Mouse (Mus musculus): ENCODE measurements around the gene Cmtr1. TPM values are rescaled to one million over a fixed set of nuclear protein-coding genes. Genes with fewer than 3 reads are reported as not detected.
A peak's percentile ranks its signal among the peaks of the same experiment; 100 is the strongest.

Cmtr1 gene
- total RNA-seq, 2 experiments from 2014 or later, result 86.8 to 96.7 TPM

DNA sequence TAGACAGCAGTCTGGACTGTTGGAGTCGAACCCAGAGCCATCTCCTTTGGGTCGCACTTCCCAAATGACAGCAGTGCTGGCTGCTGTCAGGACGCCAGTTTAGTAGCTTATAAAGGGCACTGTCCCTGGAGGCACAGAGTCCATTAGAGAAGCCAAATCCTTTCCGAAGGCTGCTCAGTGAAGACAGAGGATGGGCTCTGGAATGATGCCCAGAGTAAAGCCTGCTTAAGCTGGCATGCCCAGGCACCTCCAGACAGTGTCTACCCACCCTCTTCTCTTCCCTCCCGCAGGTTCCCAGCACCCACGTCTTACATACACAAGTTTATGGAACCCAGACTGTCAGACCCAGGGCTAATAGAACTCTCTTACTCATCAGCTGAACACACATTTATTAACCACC, 64.2 kb downstream of the Cmtr1 start:
- intact Hi-C loops (cut with DNase I), result no loop called here
- peak in 1 of 2 experiments; percentile 65 for DNase-seq (ENCODE audit: low spot score in 2 of 2)

DNA sequence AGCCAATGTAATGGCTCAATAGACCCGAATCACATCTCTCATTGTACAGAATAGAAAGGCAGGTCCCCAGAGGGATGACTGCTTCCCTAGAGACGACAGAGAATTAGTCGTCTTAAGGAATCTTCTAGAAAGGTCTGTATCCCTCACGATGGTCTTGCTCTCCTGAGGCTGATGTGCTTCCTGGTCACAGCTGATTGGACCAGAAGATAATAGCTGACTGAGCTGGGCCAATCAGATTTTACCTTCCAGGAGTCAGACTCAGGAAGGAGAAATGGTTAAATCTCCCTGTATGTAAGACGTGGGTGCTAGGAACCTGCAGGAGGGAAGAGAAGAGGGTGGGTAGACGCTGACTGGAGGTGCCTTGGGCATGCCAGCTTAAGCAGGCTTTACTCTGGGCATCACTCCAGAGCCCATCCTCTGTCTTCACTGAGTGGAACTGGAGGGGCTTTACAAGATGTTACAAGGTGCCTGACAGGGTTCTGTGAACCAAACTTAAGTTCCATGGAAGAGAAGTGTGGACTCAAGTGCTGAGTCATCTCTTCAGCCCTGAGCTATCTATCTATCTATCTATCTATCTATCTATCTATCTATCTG, 64.7 kb downstream of the Cmtr1 start:
- intact Hi-C loops (cut with DNase I), result no loop called here
- DNase-seq (ENCODE audit: low spot score in 2 of 2), result no peak

DNA sequence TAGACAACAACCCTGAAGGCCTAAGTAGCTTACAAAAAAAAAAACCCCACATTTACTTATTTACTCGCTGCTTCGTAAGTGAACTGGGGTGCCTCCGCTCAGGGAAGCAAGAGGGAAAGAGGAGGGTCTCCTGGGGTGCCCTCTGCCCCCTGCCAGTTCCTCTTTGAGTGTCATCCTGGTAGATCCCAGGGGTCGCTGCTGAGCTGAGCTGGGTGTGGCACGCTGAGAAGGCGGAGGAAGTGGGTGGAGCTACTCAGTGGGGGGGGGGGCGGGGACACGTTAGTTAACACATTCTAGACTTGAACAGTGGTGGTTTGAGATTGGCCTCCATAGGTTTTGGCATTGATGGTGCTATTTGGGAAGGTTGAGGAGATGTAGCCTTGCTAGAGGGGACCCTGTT, 67.7 kb downstream of the Cmtr1 start:
- intact Hi-C loops (cut with DNase I), result no loop called here

DNA sequence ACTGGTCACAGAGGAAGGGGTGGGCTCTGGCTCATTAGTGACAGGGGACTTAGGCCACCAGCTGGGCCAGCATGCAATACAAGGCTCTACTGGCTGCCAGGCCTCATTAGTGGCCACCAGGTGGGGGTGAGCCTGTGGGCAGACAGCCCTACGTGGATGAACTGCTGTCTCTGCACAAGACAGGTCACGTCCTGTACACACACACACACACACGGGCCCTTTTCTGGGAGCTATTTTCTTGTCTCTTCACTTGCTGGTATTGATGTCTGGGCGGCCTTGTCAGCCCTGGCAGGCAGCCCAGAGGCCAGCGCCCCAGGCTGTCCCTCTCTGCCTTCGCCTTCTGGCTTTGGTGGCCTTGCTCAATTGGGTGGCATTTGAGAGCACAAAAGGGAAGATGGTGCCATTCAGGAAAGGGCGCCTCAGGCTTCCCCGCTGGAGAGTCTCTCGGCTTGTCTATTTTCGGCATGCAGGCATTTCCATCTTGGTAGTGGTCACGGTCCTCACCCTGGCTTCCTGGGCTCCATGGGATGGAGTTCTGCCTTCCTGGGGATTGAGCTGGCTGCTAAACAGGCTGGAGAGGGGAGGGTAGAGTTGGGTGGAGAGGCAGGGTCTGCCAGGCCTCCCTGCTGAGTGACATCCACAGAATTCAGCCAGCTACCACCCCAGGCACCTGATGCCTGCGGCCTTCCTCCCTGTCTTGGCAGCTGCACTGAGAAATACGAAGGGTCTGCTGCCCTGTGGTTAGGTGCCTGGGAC, 70.3 kb downstream of the Cmtr1 start:
- no peak for DNase-seq (ENCODE audit: low spot score in 2 of 2)
- intact Hi-C loops (cut with DNase I), result no loop called here

More for the DNA sequence above, 67.7 kb downstream of the Cmtr1 start:
- DNase-seq (ENCODE audit: low spot score in 2 of 2), result no peak

DNA sequence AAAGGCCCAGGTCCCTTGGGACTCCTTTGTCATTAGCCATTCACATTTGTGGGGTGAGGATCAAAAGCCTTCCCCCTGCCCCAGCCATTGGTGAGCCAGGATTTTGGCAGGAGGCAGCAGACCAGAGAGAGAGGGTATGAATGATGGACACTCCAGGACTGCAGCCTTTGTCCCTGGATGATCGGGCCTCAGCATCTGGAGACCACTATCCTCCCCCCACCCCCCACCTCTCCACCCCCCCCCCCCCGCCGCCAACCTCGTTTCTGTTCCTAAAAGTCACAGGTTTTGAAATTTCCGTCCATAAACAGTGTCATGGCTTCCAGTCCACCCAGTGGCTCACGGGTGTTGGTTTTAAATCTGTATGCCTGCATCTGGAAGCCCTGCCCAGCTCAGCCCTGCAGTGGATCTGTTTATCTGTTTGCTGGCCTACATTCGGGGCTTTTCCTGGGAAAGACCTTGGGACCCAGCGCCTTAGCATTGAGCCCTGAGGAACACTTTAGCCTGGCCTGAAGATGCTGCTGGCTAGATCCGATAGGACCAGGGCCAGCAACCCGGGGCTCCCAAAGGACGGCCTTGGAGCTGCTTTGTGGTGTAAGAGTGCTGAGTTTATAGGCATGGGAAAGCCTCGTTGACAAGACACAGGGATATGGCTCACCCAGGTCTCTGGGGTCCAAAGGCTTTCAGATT, 71.0 kb downstream of the Cmtr1 start:
- no peak for DNase-seq (ENCODE audit: low spot score in 2 of 2)
- intact Hi-C loops (cut with DNase I), result no loop called here

DNA sequence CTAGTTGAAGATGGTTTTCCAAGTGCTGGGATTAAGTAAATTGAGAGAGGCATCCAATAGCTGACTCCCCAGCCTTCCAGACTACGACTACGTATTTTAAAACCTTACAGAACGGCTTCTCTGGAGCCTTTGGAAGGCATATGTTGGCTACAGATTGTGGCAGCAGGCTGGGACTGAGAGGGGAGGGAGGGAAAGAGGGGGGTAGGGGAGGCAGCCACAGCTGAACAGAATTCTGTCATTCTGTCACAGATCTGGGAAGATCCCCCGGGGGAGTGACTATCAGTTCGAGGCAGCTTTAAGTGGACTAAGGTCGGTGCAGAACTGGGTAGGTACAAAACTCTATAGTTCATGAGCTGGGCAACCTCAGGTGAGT, 71.5 kb downstream of the Cmtr1 start:
- no peak for DNase-seq (ENCODE audit: low spot score in 2 of 2)
- intact Hi-C loops (cut with DNase I), result no loop called here

DNA sequence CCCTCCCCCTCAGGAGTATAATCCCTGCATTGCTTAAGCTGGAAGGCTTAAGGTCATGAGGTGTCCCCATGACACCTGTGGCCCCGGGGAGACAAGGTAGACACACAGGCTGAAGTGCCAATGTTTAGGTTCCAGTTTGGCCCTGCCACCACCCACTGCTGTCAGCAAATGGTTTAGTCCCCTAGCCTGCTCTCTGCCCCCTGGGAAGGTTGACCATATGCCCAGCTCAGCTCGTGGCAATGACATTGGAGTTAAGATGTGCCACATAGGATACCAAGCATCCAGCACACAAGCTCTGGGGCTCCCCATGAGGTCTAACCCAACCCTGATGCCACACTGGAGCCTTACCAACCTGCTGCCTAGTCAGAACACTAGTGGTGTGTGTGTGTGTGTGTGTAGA, 72.1 kb downstream of the Cmtr1 start:
- DNase-seq (ENCODE audit: low spot score in 2 of 2), result no peak
- intact Hi-C loops (cut with DNase I), result no loop called here

DNA sequence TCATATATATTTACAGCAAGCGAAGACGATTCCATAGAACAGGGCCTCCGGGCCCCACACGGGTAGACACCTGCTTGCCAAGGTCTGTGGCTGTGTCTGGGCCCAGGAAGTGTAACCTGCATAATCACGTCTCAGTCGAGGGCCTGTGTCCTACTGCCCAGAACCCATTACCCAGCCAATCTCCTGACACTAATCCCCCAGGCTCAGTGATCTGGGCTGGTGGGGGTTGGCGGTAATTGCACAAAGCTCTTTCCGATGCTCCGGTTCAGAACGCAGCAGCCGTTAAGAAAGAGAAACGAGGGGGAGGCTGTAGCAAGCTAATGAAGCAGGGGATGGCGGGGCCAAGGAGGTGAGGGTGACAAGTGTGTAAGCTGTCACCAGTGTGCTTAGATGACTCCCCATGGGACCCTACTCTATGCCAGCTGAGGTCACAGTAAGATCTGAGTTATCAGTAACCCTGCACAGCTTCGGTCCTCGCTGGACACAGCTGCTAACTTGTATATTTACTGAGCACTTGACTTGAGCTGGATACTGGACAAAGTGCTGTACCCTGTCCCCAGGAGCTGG, 76.1 kb downstream of the Cmtr1 start:
- DNase-seq (ENCODE audit: low spot score in 2 of 2), result no peak
- intact Hi-C loops (cut with DNase I), result no loop called here

DNA sequence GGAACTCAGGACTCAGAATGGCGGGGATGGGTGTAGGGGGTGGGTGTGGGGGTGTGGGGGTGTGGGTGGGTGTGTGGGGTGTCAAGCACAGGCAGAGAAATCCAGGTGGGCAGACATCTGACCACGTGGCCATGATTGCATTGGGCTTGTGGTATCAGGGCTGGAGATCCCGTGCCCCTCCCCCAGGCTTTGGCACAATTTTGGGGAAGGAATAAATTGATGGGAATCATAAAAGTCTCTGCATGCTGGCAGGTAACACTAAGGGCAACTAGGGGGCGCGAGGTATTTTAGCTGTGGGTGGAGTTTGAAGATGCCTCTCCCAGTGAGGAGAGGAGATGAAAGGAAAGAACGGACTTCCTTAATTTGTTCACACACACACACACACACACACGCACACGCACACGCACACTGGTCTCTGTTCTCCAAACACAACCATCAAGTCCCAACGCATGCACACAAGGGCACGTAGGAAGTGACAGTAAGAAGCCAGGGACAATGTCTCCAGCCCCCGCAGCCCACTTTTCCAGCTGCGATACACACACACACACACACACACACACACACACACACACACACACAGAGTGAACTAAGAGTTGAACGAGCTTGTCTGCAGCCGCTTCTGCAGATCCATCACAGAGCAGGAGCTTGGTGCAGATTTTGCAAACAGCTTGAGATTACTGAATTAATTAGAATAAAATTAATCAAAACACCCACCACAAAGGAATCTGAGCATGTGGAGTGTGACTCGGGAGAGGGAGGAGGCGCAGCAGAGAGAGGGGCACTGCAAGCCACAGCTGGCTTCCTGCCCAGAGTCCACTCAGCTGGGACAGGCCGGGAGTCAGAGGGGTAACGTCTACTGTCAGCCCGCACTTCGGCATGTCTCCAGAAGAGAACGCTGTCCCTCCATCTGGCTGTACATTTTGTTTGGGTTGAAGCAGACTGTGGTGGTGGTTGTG, 77.7 kb downstream of the Cmtr1 start:
- DNase-seq (ENCODE audit: low spot score in 2 of 2), result peak; percentile 57 to 82
- intact Hi-C loops (cut with DNase I), result no loop called here

DNA sequence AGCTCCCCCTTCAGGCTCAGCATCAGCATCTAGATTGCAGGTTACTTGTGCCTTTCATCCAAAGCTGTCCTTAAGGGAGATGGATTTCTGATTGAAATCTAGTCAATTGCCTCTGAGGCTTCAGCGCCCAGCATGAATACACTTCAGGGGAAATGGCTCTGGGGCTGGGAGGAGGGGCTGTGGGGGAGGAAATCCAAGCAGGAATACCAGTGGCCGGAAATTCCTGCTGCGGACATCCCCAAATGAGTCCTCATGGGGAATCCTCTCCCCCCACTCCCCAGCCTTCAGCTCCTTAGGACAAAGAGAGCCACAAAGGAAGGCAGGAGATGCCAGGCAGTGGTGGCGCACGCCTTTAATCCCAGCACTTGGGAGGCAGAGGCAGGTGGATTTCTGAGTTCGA, 87.1 kb downstream of the Cmtr1 start:
- no peak for DNase-seq (ENCODE audit: low spot score in 2 of 2)
- intact Hi-C loops (cut with DNase I), result no loop called here

DNA sequence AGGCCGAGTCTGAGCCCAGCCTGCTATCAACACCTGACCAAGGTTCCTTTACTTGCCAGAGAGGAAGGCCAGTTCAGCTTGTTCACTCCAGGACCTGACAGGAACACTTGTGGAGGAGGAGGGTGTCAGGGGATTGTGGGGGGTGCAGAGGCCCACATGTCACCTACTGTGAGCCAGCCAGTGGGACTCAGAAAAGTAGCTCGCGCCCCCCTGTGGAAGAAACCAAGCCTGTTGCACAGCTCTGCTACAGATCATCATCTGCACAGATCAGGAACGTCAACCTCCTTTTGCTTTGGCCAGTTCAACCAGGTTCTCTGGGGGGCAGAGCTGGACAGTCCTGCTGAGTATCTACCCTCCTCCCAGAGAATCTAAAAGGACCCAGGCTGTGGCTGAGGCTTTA, 94.1 kb downstream of the Cmtr1 start:
- DNase-seq (ENCODE audit: low spot score in 2 of 2), result no peak
- intact Hi-C loops (cut with DNase I), result no loop called here

Other genes starting within 250 kb of the Cmtr1 start
- 1 to 10 TPM; 3.4 to 4.2 TPM for gene Pim1, start 169.8 kb upstream of the Cmtr1 start, total RNA-seq (2021)
- gene Gm17657, start 111.0 kb upstream of the Cmtr1 start, total RNA-seq (2021), result not detected
- gene Tbc1d22b, start 110.8 kb upstream of the Cmtr1 start, total RNA-seq (2021), result 10 to 100 TPM; 44.1 to 47.0 TPM
- under 1 TPM in 1 of 2 experiments, not detected in 1; 0.68 TPM for gene Tmem217, start 108.2 kb upstream of the Cmtr1 start, total RNA-seq (2021)
- 10 to 100 TPM; 46.8 to 58.6 TPM for gene Rnf8, start 45.8 kb upstream of the Cmtr1 start, total RNA-seq (2021)
- 1 to 10 TPM; 3.1 to 3.7 TPM for gene Gm28043, start 45.7 kb upstream of the Cmtr1 start, total RNA-seq (2021)
- 10 to 100 TPM; 13.5 to 15.1 TPM for gene Ccdc167, start 56.4 kb downstream of the Cmtr1 start, total RNA-seq (2021)